Mouse (Mus musculus): ENCODE measurements around the gene Sphkap.

The Sphkap gene

DNA sequence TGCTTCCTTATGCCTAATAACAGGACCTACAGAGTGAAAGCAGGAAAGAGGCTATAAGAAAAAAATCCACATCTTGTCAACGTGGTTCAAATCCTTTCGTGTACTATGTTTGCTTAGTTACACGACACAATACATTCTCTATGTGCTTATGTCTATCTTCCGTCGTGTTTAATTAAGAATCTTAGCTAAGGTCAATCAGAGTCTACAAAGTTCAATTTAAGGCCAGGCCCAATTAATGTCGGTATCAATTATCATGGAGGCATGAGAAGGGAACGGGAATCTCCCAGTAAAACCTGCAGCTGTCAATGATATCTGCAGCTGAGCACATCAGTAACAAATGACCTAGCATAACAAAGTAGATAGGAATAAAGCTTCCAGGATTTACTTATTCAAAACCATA is 122.1 kb downstream of the Sphkap start:
- DNase-seq = no peak

DNA sequence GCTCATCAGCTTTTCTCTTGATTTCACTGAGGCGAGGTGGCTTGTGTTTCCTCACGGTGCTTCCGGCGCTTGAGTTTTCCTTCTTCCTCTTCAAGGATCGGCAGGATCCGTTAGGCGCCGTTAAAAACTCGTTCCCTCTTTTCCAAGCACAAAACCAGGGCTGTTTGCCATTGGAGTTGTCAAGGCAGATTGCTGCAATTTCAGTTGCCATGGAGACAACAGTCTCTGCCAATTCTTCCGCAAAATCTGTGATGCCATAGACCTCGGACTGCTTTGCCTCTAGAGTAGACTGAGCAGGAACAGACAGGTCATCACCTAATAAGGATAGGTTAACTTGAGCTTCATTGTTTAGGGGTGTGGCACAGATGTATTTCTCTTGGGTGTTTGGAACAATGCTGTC is 131.0 kb downstream of the Sphkap start:
- peak; percentile 65 for DNase-seq

DNA sequence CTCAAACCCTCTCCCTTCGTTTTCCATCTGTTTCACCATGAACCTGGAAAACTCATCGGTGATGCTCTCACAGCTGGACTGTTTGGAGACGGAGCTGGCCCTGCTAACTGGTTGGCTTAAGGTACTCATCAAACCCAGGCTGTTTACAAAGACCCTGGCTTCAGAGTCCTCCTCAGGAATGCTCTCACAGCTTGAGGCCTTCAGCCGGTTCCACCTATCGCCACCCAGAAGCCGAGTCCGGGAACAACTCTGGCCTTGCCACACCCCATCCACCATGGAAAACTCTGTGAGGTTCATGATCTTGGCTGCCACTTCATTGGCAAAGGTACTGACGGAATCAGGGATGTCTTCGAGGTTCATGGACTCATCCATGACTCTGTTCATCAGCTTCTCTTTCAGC is 131.4 kb downstream of the Sphkap start:
- DNase-seq = no peak

DNA sequence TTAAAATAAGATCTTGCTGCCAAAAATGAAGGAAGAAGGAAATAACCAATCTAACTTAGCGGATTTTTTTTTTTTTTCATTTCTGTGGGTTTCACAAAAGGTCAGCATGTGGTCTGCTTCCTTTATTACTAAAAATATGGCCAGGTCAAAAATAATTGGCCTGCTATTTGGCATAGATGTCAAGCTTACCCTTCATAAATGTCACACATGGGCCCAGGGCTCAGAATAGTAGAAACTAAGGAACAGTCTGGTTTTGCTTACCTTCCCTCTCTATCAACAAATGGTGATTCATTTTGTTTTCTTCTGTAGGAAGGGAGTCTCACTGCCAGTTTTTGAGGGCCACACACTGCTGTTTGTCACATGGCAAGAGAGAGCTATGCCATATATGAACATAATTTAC is 156.3 kb downstream of the Sphkap start:
- DNase-seq = no peak

DNA sequence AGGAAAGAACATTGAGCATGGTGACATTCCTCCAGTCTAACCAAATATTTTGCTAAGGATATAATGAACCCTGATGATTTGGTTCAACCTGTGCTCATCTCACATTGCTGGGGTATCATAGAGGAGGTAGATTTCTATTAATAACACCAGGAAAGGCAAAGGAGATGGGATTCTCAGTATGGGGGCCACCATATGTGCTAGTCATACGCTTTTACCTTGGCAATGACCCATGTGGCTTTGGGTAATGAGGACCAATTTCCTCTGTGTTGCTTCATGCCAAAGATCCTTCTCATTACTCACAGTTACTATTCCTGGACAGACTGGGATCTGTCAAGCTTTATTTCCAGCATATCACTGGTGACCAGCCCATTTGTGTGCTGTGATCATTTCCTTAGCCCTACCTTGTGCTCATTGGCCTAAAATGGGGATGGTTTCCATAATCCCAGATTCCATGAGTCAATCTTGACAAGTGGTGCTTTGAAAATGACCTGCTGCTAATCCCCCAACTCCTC is 159.7 kb downstream of the Sphkap start:
- no peak for DNase-seq

DNA sequence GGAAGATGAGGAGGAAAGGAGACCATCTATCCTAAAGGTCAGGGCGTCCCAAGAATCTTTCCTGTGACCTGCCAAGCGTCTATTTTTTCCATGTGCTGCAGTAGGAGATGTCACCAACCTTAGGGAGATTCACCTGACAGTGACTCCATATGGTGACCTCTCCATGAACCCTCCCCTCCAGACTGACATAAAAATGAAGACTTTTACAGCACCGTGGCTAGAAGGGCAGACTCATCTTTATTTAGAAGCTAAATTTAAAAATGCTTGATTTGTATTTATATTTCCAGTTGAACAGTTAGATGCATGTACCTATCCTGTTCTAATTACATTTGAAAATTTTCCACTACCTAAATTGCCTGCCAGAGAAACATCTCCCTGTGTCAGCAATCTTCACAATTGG is 180.1 kb downstream of the Sphkap start:
- DNase-seq = no peak

DNA sequence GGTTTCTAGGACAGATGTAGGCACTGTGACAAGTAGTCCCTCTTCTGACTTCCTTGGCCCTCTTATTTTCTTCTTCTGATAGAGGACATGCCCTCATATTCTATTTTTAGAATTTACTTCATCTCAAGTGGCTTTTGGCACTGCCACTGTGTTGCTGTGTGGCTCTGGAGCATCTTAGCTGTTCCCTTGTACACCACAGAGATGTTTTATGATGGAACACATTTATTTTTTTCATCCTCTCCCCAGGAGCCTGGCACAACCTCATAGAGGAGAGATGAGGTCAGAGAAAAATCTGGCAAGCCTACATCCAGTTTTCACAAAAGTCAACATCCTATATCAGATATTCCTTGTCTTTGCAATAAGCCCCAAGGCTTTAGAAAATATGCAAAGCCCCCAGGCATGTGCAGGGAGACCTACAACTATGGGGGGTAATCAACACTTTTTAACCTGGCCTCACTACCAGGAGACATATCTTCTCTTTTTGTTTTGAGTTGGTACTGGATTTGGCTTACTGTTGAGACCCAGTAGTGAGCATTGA is 183.5 kb downstream of the Sphkap start:
- no peak for DNase-seq

DNA sequence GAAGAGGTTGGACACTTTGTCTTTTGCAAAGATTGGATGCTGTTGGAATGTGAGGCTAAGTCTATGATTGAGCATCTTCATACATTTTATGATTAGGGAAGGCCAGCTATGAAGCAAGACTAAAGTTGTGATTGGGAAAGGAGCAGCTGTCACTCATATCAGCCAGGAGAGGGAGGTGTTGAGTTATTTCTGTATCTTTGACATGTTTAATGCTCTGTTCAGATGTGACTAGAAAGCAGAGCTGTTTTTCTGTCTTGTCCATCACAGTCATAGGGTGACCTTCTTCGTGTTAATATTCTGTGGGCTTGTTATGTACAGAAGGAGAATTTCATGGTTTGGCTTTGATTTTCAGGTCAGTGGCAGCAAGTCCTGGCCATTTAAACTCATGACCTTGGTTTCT is 184.9 kb downstream of the Sphkap start:
- no peak for DNase-seq

DNA sequence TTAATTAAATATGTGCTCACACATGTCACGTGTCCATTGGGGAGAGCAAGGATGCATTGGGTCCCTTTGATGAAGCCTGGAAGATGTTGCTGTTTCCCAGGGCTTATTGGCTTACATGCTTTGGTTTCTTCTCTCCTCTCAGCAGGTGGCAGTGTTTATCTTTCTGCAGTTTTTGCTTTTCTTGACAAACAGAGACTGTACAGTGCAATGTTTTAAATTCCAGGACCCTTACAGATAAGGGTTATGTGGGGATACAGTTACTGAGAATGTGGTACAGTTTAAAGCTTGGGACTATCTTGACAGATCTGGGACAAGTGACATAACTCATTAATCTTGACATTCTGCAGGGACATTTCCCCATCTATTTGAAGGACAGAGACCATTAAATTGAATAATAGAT is 189.7 kb downstream of the Sphkap start:
- no peak for DNase-seq

DNA sequence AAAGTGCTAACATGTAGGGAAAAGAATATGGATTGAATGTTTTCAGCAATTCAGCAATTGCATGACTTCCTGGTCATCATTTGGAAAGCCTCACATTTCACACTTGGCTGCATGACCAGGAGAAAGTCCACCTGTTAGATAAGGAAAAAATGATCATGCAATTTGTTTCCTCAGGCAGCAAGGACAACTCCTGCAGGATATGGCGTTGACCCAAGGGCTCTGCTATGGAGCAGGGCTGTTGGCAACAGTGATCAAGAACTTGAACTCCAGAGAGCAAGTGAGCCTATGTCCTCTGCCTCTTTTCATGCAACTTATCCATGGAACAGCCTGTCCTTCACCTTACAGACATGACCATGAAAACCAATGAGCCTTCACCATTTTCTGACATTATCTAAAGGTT is 198.0 kb downstream of the Sphkap start:
- no peak for DNase-seq
